Mouse (Mus musculus): ENCODE data around the gene Gpr156.

- TF ChIP-seq CTCF (IDR thresholded peaks at IDR 0.05; ENCODE audit: low read depth) (no peak), EP300 (IDR thresholded peaks at IDR 0.05; ENCODE audit: low read depth) (no peak)
These were observed 45.1 kb upstream of the Gpr156 start for GRCm38 (mm10) chr16:37871112-37871715.

Measured in heart, postnatal 0 days (tissue).